Mouse (Mus musculus) liver, adult (tissue): Measurements from ENCODE around the gene Myh7b.

Experiments used
- GATA4 ChIP-seq: IDR thresholded peaks from 2 replicates; pipeline ENCODE4 v1.6.1; 2014; ENCODE audit warnings: mild to moderate bottlenecking, low read length; ENCODE audit not compliant: insufficient replicate concordance

Gene Myh7b

DNA sequence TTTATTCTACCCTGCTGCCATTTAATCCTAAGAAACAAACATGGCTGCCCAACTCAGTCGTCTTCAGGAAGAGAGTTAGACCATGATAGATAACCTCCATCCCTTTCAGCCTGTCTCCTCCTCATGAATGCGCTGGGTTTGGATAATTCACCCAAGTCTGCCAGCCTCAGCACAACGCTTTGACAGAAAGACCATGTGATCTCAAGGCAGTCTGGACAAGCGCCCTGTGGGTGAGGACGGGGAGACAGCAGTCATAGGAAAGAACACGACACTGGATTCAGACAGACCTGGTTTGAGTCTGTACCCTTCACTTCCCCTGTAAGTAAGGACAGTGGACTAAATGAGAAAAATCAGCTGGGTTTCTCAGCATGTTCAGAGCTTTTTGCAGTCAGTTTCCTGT, 21.5 kb upstream of the Myh7b start:
- no peak for TF ChIP-seq GATA4

DNA sequence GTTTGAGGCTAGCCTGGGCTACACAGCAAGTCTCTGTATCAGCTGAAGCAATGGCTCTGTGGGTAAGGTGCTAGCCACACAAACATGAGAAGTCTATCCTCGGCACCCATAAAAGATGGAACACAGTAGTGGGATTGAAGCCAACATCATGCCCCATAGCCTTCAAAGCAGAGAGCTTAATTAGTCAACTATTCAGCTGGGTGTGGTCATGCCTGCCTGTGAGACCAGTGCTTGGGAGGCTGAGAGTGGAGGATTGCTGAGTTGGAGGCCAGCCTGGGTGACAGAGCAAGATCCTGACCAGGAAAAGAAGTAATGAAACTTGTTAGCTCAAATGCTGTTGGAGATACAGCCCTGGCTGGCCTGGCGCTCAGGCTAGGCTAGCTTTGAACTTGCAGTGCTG, 20.1 kb upstream of the Myh7b start:
- TF ChIP-seq GATA4: no peak

DNA sequence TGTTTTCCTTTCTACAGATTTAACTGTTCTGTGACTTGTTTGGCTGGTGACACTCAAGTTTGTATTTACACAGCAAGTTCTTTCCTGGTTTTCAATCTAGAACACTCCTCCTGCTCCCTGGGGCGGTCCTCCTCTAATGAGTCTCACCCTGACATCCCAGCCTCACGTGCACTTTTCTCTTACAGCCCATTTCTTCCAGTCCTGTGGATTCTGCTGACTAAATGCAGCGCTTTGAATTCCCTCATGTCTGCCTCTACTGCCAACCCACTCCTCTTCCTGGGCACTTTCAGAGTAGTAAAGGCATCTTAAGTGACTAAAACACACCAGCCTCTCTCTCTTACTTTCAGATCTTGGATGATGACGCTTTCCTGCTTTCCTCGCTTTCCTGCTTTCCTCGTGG, 19.3 kb upstream of the Myh7b start:
- no peak for TF ChIP-seq GATA4

DNA sequence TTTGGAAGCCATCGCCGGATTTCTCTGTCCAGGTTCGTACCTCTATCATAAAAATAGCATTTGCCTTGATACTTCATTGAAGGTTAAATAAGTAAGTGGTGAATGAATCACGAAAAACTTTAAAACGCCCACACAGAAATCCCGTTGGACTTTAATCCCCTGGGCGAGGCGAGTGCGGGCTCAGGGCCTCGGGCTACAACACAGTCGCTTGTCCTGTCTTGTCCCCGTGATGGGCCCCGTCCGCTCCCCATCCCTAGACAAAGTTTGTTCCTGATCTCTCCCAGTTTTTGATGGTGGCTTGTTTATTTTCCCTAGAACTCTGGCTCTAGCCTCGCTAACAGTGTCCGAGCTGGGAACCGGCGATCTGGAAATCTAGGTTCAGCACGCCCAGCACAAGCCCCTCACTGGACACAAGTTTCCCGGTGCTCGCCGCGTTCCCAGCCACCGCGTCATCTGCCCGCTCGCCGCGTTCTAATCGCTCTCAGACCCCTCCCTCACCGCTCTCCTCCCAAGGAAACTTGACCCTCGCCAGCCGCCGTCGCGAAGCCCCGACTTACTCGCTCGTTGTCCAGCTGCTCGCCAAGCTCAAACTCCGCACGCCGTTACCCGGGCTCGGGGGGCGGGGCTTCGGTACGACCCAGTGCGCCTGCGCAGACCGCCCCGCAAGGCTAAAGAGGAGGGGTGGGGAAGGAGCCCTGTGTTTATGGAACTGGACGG, 18.7 kb upstream of the Myh7b start, which contains the start of gene Gss:
Gene Gss, minus strand, starts transcription at position 674 of the 717 bp plus-strand sequence.
- peak; percentile 39; the same call in 1 of the 2 replicates for TF ChIP-seq GATA4

DNA sequence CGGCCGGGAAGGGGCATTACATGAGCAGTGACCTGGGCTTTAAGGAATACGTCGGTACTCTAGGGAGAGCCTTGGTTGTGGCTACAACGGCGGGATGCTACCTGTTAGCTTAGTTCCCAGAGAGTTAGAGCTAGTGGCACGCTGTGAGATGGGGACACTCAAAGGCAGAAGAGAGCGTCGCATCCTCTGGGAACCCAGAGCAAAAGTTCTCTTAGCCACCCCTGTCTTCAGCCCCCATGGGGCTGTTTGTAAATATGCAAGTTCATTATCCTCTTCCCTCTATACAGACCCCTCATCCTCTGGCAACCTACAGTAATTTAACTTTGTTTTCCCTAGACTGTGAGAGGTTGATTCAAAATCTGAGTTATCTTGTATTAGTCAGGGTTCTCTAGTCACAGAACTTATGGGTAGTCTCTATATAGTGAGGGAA, 18.1 kb upstream of the Myh7b start:
- TF ChIP-seq GATA4: no peak

DNA sequence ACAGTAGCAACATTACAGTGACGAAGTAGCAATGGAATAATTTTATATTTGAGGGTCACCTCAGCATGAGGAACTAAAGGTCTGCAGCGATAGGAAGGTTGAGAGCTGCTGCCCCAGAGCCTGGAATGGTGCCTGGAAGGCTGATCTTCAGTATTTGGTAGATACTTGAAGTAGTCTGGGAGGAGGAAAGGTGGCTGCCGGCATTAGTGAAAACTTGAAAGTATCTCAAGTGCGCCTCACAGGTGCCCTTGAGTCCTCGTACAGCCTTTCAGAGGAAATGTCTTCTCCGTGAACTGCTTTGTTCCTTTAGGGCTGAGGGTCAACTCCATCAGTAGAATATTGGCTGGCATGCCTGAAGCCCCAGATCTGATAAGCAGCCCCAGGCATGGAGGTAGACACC, 15.5 kb upstream of the Myh7b start:
- TF ChIP-seq GATA4: no peak

DNA sequence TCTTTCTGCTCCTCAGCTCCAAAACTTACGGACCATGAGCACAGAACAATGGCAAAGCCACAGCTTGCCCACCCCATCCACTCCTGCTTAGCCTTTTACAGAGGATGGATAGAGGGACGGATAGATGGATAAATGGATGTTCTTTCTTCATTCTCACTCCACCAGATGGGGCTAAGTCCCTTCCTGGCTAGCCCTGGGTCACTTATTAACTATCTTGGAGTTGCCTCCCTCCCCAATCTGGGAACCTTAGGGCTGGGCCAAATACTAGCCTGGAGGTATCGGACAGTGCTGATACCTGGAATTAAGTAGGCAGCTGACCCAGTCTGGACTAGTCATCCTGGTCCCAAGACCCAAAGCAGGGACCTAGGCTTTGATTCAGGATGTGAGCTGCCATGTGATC, 7.3 kb upstream of the Myh7b start:
- TF ChIP-seq GATA4: no peak

DNA sequence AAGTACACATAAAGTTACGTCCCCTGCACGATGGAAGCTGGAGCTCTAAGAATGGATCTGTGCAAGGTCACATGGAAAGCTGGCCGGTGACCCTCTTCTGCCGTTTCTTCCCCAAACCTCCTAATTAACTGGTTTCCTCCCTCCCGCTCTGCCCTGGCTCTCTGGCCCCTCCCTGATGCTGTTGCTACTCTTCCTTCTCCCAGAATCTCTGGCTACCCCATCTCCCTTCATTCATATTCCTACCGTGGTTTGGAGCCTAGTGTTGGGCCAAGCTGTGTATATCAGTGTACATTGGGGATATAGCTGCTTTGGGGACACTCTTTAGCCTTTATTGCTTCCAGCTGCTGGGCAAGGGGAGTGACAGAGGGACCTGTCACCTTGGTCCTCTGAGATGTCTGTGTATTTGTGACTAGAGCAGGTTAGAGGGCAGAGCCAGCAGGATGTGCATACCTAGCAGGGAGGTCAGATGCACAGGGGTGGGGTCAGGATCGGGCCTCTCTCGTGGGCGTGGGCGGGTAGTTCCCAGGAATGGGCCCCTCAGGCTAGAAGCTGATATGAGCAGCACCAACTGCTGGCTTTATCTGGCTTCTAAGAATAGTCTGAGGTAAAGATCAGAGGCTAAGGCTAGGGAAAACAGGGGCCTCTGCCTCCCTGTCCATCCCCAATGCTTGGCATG, 6.3 kb upstream of the Myh7b start:
- no peak for TF ChIP-seq GATA4

DNA sequence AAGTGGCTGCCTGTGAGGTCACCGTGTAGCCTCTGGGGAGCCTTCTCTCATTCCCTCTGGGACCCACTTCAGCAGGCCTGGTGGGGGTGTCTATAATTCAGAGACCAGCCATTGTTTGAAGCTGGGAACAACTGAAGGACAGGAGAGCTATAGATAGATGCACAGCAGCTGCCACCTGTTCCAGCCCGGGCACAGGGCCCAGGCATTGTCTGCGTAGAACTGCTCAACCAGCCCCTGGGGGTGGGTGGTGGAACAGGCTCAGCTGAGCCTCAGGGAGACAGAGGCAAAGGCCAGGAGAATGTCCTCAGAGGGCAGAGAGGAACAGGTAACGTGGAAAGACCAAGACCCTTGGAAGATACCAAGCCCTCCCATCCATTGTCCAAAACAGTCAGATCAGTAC, 4.7 kb upstream of the Myh7b start:
- no peak for TF ChIP-seq GATA4

DNA sequence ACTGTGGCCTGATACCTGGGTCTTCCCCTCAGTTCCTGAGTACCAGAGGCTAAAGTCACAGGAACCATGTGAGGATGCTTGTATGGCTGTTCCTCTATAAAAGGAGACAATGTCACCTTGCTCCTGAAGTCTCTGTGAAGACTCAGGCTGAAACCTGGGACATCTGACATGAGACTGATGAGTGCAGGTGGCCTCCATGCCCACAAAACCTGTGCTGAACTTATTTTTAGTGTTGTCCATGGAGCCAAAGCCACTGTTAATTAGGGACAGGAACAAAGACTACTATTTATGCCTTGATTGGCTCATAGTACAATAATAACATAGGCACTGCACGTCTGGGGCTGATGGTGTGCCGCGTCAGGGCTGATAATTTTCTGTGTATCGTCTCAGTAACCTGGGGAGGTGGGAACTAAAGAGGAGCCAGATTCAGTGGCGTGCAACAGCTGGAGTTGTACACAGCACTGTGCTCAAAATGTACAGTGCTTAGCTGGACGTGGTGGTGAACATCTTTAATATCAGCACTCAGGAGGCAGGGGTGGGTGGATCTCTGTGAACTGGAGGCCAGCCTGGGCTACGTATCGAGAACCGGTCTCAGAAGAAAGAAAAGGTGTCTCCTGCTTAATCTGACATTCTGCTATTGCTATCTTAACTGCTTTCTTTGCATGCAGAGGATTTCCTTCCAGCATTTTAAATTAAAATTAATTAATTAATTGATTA, 980 bp downstream of the Myh7b start:
- TF ChIP-seq GATA4: no peak

DNA sequence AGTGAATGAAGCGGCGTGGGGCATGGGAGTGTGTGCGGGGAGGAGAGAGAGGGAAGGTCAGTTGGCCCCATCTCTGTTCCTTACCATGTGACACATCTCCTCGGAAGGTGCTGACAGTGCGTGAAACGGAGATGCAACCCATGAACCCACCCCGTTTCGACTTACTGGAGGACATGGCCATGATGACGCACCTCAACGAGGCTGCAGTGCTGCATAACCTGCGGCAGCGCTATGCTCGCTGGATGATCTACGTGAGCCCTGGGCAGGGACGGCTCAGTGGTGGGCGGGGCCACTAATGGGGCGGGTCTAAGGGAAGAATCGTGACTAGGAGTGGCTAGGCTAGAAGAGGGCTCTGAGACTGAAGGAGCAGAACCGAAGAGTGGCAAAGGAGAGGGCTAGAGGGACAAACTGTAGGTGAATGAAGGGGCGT, 2.3 kb downstream of the Myh7b start:
- no peak for TF ChIP-seq GATA4

DNA sequence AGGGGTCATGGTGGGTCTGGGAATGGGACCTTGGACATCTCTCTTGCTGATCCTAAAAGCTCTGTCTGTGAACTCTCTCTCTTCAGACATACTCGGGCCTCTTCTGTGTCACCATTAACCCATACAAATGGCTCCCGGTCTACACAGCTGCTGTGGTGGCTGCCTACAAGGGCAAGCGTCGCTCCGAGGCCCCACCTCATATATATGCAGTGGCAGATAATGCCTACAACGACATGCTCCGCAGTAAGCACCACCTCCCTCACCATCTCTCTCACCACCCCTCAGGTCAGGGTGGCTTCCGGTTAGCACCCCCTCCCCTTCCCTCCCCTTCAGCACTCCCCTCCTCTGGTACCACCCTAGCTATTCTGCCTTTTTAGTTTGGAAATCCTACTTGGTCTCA, 2.9 kb downstream of the Myh7b start:
- TF ChIP-seq GATA4: no peak

DNA sequence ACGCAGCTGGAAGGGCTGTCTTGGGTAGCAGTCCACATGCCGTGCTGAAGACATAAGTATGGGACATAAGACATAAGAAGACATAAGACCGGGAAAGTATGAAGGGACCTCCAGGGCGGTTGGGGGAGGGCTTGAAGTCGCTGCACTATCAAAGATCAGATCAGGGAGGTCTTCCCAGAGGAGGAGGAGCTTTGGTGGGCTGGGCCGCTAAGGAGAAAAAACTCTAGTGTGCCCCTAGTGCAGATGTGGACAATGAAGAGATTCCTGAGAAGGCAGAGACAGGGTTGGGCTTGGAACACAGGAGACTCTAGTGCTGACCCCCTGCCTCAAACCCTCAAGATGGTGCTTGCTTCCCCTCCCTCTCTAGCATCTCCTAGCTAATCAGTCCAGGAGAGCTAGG, 6.0 kb downstream of the Myh7b start:
- no peak for TF ChIP-seq GATA4

DNA sequence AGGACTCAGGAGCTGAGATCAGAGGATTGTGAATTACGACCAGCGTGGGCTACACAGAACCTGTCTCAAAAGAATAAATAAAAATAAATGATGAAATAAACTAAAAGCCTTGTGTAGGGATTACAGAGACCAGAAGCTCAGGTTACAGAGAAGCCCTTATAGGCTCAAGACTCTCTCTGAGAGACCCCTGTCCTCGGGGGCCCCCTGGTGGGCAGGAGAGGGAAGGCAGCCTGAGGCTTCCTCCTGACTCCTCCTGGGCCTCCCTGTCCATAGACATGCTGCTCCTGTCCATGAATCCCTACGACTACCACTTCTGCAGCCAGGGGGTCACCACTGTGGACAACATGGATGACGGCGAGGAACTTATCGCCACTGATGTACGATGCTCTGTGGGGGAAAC, 8.8 kb downstream of the Myh7b start:
- TF ChIP-seq GATA4: no peak

DNA sequence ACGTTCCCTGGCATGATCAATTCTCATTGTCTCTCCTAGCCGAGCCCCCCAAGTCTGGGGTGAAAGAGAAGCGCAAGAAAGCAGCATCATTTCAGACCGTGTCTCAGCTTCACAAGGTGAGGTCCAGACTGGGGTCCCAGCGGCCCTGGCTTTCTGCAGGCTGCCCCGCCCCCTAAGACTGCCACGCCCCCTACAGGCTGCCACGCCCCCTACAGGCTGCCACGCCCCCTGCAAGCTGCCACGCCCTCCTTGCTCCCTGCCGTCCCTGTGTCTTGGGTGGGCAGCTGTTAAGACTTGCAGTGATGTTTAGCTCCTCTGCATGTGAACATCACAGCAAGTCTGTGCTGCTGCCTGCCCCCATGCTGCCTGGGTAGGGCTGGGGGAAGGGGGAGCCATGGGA, 11.6 kb downstream of the Myh7b start:
- TF ChIP-seq GATA4: no peak

DNA sequence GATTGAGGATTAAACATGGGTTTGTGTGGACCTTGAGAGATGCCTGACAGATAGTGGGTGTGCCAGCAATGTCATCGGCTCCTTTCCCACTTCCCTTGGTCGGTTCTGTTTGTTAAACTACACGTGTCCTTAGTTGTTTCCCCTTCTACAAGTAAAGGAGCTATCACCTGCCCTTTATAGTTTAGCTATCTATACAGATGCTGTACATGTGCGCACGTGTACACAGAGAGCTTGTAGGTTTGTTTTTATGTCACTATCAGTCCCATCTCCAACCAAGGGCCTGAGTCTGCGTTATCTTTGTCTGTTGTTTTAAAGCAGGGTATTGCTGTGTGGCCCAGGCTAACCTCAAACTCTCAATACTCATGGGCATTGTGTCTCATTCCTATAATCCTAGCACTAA, 13.0 kb downstream of the Myh7b start:
- TF ChIP-seq GATA4: no peak
